Mouse (Mus musculus): ENCODE measurements around the gene Eipr1. TPM values are rescaled to one million over a fixed set of nuclear protein-coding genes. Genes with fewer than 3 reads are reported as not detected.

Eipr1 gene
- total RNA-seq, 2 experiments from 2014 or later, result 47.5 to 54.1 TPM

GRCm38 (mm10) chr12:28775627-28776026 is 24.0 kb downstream of the Eipr1 start:
- no peak for DNase-seq

GRCm38 (mm10) chr12:28780180-28780579 is 28.6 kb downstream of the Eipr1 start:
- no peak for DNase-seq

GRCm38 (mm10) chr12:28782637-28783036 is 31.0 kb downstream of the Eipr1 start:
- no peak for DNase-seq

GRCm38 (mm10) chr12:28784355-28784754 is 32.8 kb downstream of the Eipr1 start:
- DNase-seq, result no peak

- DNase-seq, result no peak
Observed at GRCm38 (mm10) chr12:28784864-28785263, 33.3 kb downstream of the Eipr1 start.

- DNase-seq, result no peak
Observed at GRCm38 (mm10) chr12:28785299-28785698, 33.7 kb downstream of the Eipr1 start.

GRCm38 (mm10) chr12:28786310-28786709 is 34.7 kb downstream of the Eipr1 start:
- DNase-seq, result no peak

- no peak for DNase-seq
Observed at GRCm38 (mm10) chr12:28792613-28793012, 41.0 kb downstream of the Eipr1 start.

GRCm38 (mm10) chr12:28793715-28794114 is 42.1 kb downstream of the Eipr1 start:
- no peak for DNase-seq

- DNase-seq, result no peak
Observed at GRCm38 (mm10) chr12:28795041-28795440, 43.4 kb downstream of the Eipr1 start.

- no peak for DNase-seq
Observed at GRCm38 (mm10) chr12:28796881-28797420, 45.3 kb downstream of the Eipr1 start.

GRCm38 (mm10) chr12:28799798-28800411 is 48.3 kb downstream of the Eipr1 start:
- no peak for DNase-seq

GRCm38 (mm10) chr12:28800423-28800822 is 48.8 kb downstream of the Eipr1 start:
- no peak for DNase-seq

GRCm38 (mm10) chr12:28800891-28801290 is 49.3 kb downstream of the Eipr1 start:
- DNase-seq, result no peak

- no peak for DNase-seq
Observed at GRCm38 (mm10) chr12:28801731-28802130, 50.1 kb downstream of the Eipr1 start.

- no peak for DNase-seq
Observed at GRCm38 (mm10) chr12:28803043-28803442, 51.4 kb downstream of the Eipr1 start.

GRCm38 (mm10) chr12:28804558-28805481 is 53.2 kb downstream of the Eipr1 start:
- no peak for DNase-seq

- no peak for DNase-seq
Observed at GRCm38 (mm10) chr12:28808786-28809375, 57.3 kb downstream of the Eipr1 start.

GRCm38 (mm10) chr12:28809756-28810337 is 58.2 kb downstream of the Eipr1 start:
- no peak for DNase-seq

- no peak for DNase-seq
Observed at GRCm38 (mm10) chr12:28816681-28817426, 65.3 kb downstream of the Eipr1 start.

- peak in 1 of 2 experiments; percentile 42 for DNase-seq
Observed at GRCm38 (mm10) chr12:28817427-28817752, 65.8 kb downstream of the Eipr1 start.

GRCm38 (mm10) chr12:28817891-28818290 is 66.3 kb downstream of the Eipr1 start:
- DNase-seq, result no peak
